In genomic region chr13:15742777-15743176, GRCm38 (mm10) we compare ENCODE assay signal across 17 mouse cellular contexts.
DNase-seq lines count a peak whose midpoint lies in the region; ATAC-seq and TF ChIP-seq lines count a peak whose summit lies in the region.
"Had no signal": no experiment of that assay in that cellular context is flagged by ENCODE, and none has a peak within 500 bp of the region (broad histone marks: within the 10 kb centered on the region; RNA-seq: fewer than 3 reads in every experiment).

No protein-coding gene starts in this region.

- peaks cover 4% of the 10 kb centered on the region; the same call in 1 of the 2 replicates for H3K9me3 ChIP-seq in heart, embryonic 12.5 days (replicated peaks)
- peaks cover 3% of the 10 kb centered on the region; the same call in 1 of the 2 replicates for H3K9me3 ChIP-seq in midbrain, embryonic 11.5 days (ENCODE audit: control insufficient read depth, low read length)
- peaks cover 6% of the 10 kb centered on the region; the same call in 1 of the 2 replicates for H3K9me3 ChIP-seq in midbrain, embryonic 14.5 days (ENCODE audit: control insufficient read depth, low read length)
- 0 out of 2 replicates have a peak, but pooled peaks cover 4% of the 10 kb centered on the region for H3K9me3 ChIP-seq in stomach, embryonic 16.5 days (replicated peaks; ENCODE audit: control insufficient read depth, low read length)
- H3K9me3 ChIP-seq: kidney, embryonic 15.5 days; neural tube, embryonic 15.5 days had no signal

- TF ChIP-seq CTCF in embryonic fibroblast, embryonic 13.5 days (IDR thresholded peaks at IDR 0.05; ENCODE audit: borderline replicate concordance, insufficient read depth, low read length), result no peak

- no peak for DNase-seq in heart, postnatal 4 days
- peak; percentile 47 for DNase-seq in midbrain, embryonic 11.5 days (ENCODE audit: low spot score, missing footprints)
- DNase-seq in midbrain, embryonic 14.5 days, result no peak
- no peak for DNase-seq in spleen, postnatal 14 days (ENCODE audit: low spot score in 2 of 2)
- DNase-seq: adrenal gland, postnatal 25 days; cerebellum, adult 9-11 months; layer of hippocampus, adult 9-11 months; lung, postnatal 14 days; retina, postnatal 1 day; thymus, postnatal 25 days had no signal

- 44% methylated on average over 4 of the region's 4 CpGs for WGBS in heart, embryonic 12.5 days
- WGBS in midbrain, embryonic 11.5 days, result 82% methylated on average over 4 of the region's 4 CpGs
- 79% methylated on average over 4 of the region's 4 CpGs for WGBS in midbrain, embryonic 14.5 days
- WGBS in stomach, embryonic 16.5 days, result 39% methylated on average over 4 of the region's 4 CpGs

- no peak overlapping the region for H3K4me3 ChIP-seq in heart, embryonic 12.5 days
- H3K4me3 ChIP-seq in midbrain, embryonic 11.5 days (ENCODE audit: low read depth, low read length), result no peak overlapping the region
- no peak overlapping the region for H3K4me3 ChIP-seq in midbrain, embryonic 14.5 days (replicated peaks; ENCODE audit: low read depth, low read length)
- no peak overlapping the region for H3K4me3 ChIP-seq in embryonic fibroblast, embryonic 13.5 days (ENCODE audit: insufficient read depth, low read length)
- H3K4me3 ChIP-seq in stomach, embryonic 16.5 days (replicated peaks; ENCODE audit: low read length), result no peak overlapping the region
- H3K4me3 ChIP-seq: forebrain, embryonic 10.5 days; kidney, embryonic 15.5 days; neural tube, embryonic 15.5 days had no signal

- H3K4me2 ChIP-seq in heart, embryonic 12.5 days, result no peak overlapping the region
- H3K4me2 ChIP-seq in midbrain, embryonic 11.5 days, result no peak overlapping the region
- no peak overlapping the region for H3K4me2 ChIP-seq in midbrain, embryonic 14.5 days (ENCODE audit: low read length)
- no peak overlapping the region for H3K4me2 ChIP-seq in stomach, embryonic 16.5 days (ENCODE audit: low read depth, low read length)
- H3K4me2 ChIP-seq: kidney, embryonic 15.5 days; liver, embryonic 11.5 days; neural tube, embryonic 15.5 days had no signal

- H3K4me1 ChIP-seq in heart, embryonic 12.5 days (replicated peaks), result peaks cover 9% of the 10 kb centered on the region; the same call in 1 of the 2 replicates
- no peaks in the 10 kb centered on the region for H3K4me1 ChIP-seq in midbrain, embryonic 11.5 days (ENCODE audit: control insufficient read depth, insufficient read depth, low read length)
- no peaks in the 10 kb centered on the region for H3K4me1 ChIP-seq in midbrain, embryonic 14.5 days (ENCODE audit: control insufficient read depth, insufficient read depth, low read length)
- H3K4me1 ChIP-seq in embryonic fibroblast, embryonic 13.5 days (ENCODE audit: control insufficient read depth, insufficient read depth, low read length), result peaks cover 15% of the 10 kb centered on the region
- H3K4me1 ChIP-seq in stomach, embryonic 16.5 days (ENCODE audit: control insufficient read depth, insufficient read depth, low read length), result no peaks in the 10 kb centered on the region
- H3K4me1 ChIP-seq: kidney, embryonic 15.5 days had no signal

- no peaks in the 10 kb centered on the region for H3K27me3 ChIP-seq in heart, embryonic 12.5 days (replicated peaks)
- no peaks in the 10 kb centered on the region for H3K27me3 ChIP-seq in midbrain, embryonic 11.5 days (ENCODE audit: control insufficient read depth, insufficient read depth, low read length)
- no peaks in the 10 kb centered on the region for H3K27me3 ChIP-seq in midbrain, embryonic 14.5 days (ENCODE audit: control insufficient read depth, insufficient read depth, low read length)
- no peaks in the 10 kb centered on the region for H3K27me3 ChIP-seq in stomach, embryonic 16.5 days (ENCODE audit: control insufficient read depth, insufficient read depth, low read length)
- H3K27me3 ChIP-seq: kidney, embryonic 15.5 days; neural tube, embryonic 15.5 days had no signal

- peak overlapping the region; percentile 52; the same call in 1 of the 2 replicates for H3K27ac ChIP-seq in heart, embryonic 12.5 days (ENCODE audit: poor library complexity, severe bottlenecking)
- H3K27ac ChIP-seq in midbrain, embryonic 11.5 days (ENCODE audit: low read depth, low read length), result no peak overlapping the region
- H3K27ac ChIP-seq in midbrain, embryonic 14.5 days (replicated peaks; ENCODE audit: low read depth, low read length), result no peak overlapping the region
- peak overlapping the region; percentile 98 for H3K27ac ChIP-seq in embryonic fibroblast, embryonic 13.5 days (ENCODE audit: insufficient read depth, low read length)
- H3K27ac ChIP-seq in stomach, embryonic 16.5 days (ENCODE audit: low read length), result peak overlapping the region; percentile 40
- H3K27ac ChIP-seq: forebrain, embryonic 10.5 days; kidney, embryonic 15.5 days; neural tube, embryonic 15.5 days had no signal

- H3K9ac ChIP-seq in heart, embryonic 12.5 days, result no peak overlapping the region
- no peak overlapping the region for H3K9ac ChIP-seq in midbrain, embryonic 11.5 days (ENCODE audit: low read length)
- H3K9ac ChIP-seq in midbrain, embryonic 14.5 days (replicated peaks; ENCODE audit: low read length), result no peak overlapping the region
- H3K9ac ChIP-seq in stomach, embryonic 16.5 days (ENCODE audit: low read length), result no peak overlapping the region
- H3K9ac ChIP-seq: kidney, embryonic 15.5 days; neural tube, embryonic 15.5 days had no signal

- no peaks in the 10 kb centered on the region for H3K36me3 ChIP-seq in heart, embryonic 12.5 days
- no peaks in the 10 kb centered on the region for H3K36me3 ChIP-seq in midbrain, embryonic 11.5 days (ENCODE audit: control insufficient read depth, insufficient read depth, low read length)
- no peaks in the 10 kb centered on the region for H3K36me3 ChIP-seq in midbrain, embryonic 14.5 days (ENCODE audit: control insufficient read depth, insufficient read depth, low read length)
- no peaks in the 10 kb centered on the region for H3K36me3 ChIP-seq in stomach, embryonic 16.5 days (ENCODE audit: control insufficient read depth, insufficient read depth, low read length)
- H3K36me3 ChIP-seq: forebrain, embryonic 10.5 days; kidney, embryonic 15.5 days; neural tube, embryonic 15.5 days had no signal

- TF ChIP-seq POLR2A in embryonic fibroblast, embryonic 13.5 days (IDR thresholded peaks at IDR 0.05; ENCODE audit: low read depth, low read length), result no peak

- no peak for ATAC-seq in heart, embryonic 12.5 days (ENCODE audit: insufficient number of reproducible peaks, low FRiP score)
- ATAC-seq in midbrain, embryonic 11.5 days (ENCODE audit: low FRiP score), result no peak
- ATAC-seq in midbrain, embryonic 14.5 days (ENCODE audit: low FRiP score, low TSS enrichment), result no peak
- no peak for ATAC-seq in stomach, embryonic 16.5 days (ENCODE audit: insufficient read depth, low FRiP score)

Comparison
In these comparisons a context has a peak if more than half of its experiments do, and no peak if none do; other contexts are left out.
1. H3K27ac ChIP-seq: peak in heart, embryonic 12.5 days (single experiment), embryonic fibroblast, embryonic 13.5 days (single experiment) and stomach, embryonic 16.5 days (single experiment); none in midbrain, embryonic 11.5 days (single experiment) and midbrain, embryonic 14.5 days (single experiment).